Mouse (Mus musculus) hindlimb bud, embryonic 11.5 days (tissue): Measurements from ENCODE around the gene Sel1l3.

Experiments
- DNase-seq: peaks from one replicate; pipeline ENCODE4 v3.0.0-alpha.2; 2012; ENCODE audit warnings: low read depth, low spot score; ENCODE audit errors: extremely low spot score

Sel1l3 gene

DNA sequence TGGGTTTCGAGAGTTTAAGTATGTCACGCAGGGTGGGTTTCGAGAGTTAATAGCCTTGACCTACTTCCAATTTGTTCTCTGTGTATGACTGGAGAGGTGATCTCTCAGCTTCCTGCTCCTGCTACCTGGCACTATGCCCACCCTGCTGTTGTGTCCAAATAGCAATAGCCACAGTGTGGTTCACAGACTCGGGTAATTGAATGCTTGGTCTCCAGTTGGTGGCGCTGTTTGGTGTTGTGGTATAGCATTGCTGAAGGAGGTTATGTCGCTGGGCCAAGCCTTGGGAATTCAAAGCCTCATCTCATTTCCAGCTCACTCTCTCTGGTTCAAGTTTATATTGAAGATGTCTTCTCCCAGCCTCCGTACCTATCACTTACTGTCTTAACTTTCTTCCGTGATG, 108.0 kb downstream of the Sel1l3 start:
- DNase-seq, result no peak

DNA sequence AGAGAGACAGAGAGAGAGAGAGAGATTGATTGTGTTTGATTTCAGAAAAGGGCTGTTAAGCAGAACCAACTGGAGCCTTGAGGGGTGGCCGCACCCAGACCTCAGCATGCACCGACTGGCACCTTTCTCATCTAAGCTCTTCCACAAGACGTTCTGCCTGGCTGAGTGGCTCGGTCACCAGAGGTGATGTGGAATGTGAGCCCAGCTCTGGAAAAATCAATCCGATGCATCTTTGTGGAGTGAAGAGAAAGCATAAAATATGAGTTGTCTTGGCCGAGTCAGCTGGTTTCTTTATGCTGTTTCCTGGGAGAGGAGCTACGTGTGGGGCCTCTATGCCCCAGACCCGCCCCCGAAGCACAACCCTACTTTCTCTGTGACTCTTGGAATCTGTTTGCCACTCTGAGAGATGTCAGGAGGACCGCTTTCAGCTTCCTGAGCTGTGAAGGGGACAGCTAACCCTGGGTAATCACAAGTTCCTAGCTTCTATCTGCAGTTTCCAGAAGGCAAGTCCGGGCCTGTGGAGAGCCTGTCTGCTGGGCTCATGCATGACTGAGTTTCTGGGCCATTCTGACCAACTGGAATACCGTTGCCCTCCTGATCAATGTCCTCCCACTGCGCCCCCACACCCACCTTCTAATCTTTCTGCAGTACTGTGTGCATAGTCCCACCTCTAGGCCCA, 109.4 kb downstream of the Sel1l3 start:
- DNase-seq, result no peak

DNA sequence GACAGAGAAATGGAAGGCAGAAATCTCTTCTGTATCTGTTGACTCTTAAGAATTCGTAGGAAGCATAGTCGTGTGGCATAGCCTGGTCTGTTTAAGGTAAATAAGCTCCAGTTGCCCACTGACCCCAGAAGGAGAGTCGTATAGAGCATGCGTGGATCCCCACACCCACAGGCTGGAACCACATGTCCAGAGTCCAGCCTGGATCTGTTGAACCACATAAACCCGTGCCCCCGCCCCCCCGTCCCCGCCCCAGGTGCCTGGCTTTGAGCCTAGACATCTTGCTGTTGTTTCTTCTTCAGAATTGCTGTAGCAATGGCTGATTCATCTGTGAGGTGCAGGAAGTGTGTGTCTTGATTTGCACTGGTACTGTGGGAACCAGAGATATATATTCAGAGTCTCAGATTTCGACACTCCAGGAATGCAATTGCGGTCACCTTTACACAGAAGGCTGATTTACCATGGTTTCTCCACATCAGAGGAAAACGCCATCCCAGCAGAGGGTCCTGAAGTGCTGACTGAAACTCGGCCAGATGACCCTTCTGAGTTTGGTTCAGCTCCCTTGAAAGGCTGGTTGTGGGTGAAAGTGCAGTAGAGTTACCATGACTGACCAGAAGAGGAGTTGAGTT, 111.8 kb downstream of the Sel1l3 start:
- no peak for DNase-seq

DNA sequence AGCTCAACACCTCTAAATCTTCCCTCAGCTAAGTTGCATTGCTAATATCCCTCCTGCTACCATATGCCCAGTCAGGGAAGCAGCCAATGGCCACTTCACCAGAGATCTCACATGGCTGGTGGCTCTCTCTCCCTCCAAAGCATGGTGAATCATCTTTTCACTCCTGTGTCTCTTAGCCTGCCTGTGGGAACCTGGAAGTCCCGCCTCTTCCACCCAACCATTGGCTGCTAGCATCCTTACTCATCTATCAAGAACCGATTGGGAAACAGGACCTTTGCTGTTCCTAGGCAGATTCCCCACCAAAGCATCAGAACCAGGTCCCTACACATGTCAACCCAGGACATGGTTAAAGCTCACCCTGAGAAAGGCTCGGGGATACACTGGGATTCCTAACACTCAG, 122.4 kb downstream of the Sel1l3 start:
- no peak for DNase-seq

DNA sequence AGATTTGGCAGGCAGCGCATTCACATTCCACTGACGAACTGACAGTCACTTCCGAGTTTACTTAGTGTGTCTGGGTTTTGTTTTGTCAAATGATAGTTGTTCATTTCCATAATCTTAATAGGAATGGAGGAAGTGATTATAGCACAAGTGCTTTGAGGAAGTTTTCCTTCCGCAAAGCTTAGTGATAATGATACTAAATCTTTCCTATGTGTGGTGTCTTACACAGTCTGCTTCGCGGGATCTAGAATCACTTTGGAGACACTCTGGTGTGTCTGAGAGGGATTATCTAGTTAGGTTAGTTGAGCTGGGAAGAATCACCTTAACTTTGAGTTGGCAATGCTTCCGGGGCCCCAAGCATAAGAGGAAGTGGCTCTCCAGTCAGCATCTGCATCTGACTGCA, 126.3 kb downstream of the Sel1l3 start:
- no peak for DNase-seq

DNA sequence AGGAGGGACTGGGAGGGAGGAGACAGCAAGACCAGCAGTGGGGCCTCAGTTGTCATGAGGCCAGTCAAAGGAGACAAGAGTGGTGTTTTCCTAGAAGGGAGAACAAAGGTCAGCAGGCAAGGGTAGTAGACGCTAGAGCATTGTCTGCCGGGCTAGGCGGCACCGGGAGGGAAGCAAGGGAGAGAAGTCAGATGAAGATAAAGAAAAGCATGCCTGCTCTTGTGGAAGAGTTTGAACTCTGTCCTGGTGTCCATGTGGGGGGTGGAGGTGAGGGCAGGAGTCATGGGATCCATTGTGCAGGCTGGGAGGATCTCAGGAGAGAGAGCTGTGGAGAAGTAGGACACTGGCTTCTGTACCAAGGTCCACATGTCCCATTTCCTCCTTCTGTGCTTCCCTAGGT, 135.3 kb downstream of the Sel1l3 start:
- no peak for DNase-seq

DNA sequence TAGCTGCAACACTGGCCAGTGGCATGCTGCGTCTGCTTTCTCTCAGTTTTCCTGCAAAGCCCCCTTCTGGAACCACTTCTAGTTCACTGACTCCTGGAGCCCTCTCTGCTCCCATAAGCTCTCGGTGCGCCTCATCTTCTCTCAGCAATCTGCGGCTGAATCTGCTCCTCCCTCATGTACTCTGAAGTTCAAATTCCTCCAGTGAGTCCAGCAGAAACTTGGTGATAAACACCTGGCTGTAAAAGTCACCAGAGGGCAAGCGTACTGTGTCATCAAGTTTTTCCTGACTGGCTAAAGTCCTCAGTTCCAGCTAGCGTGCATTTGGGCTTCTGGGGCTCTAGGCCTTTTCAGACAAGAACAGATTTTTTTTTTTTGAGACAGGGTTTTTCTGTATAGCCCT, 139.2 kb downstream of the Sel1l3 start:
- no peak for DNase-seq

DNA sequence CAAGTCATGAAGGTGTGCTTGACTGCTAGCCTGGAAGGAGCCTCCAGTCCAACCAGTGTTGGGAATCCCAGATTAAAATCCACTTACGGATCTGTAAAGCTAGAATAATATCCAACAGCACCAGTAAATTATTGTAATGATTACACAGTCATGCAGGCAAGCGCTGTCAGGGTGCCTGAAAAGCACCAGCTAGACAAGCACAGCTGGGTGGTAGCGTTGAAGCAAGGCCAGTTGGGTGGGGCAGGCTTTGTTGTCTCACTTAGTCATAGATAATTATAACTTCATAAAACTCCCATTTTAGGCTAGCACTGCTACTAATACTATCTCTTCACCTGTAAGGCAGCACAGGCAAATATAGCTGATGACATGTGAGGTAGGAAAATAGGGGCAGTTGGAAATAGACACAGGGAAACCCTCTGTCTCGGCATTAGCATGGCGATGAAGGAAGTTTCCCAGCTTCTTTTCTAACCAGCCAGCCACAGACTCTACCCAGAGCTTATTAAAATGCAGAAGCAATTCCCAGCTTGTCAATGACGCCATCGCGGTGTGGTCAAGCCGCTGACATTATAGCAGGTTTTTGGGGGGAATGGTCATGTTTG, 152.1 kb downstream of the Sel1l3 start:
- no peak for DNase-seq
